Mouse (Mus musculus) ES-E14 (cell line): Measurements from ENCODE around the gene Atp8b3.

ENCODE experiments used
- CHD2 ChIP-seq: IDR thresholded peaks from 2 replicates; pipeline ENCODE4 v1.6.1; 2014; ENCODE audit warnings: mild to moderate bottlenecking, low read depth, low read length, inconsistent platforms
- HCFC1 ChIP-seq: IDR thresholded peaks from 2 replicates; pipeline ENCODE4 v1.6.1; 2012; ENCODE audit warnings: low read length, inconsistent platforms, borderline replicate concordance; ENCODE audit not compliant: insufficient read depth

- TF ChIP-seq HCFC1 (no peak), CHD2 (no peak)
These were observed 45.1 kb upstream of the Atp8b3 start for GRCm38 (mm10) chr10:80584045-80584488.
